Mouse (Mus musculus) myocyte (in vitro differentiated cells): ENCODE data around the gene Heatr5a.

Experiments used
- E2F4 ChIP-seq: IDR thresholded peaks from one replicate; pipeline ENCODE4 v1.6.1; 2011; ENCODE audit warnings: mild to moderate bottlenecking, control low read depth, moderate library complexity; ENCODE audit not compliant: insufficient read depth
- MAX ChIP-seq: IDR thresholded peaks from one replicate; pipeline ENCODE4 v1.6.1; 2011; ENCODE audit warnings: low read depth, mild to moderate bottlenecking, control low read depth
- MYOG ChIP-seq, 3 experiments: IDR thresholded peaks; one replicate each; pipeline ENCODE4 v1.6.1; 2011; ENCODE audit warnings: control low read depth in 2 of 3, low read depth in 2 of 3, mild to moderate bottlenecking in 2 of 3; ENCODE audit not compliant: insufficient read length in 2 of 3, control insufficient read depth in 1 of 3, insufficient read depth in 1 of 3
- POLR2A ChIP-seq: IDR thresholded peaks from one replicate; pipeline ENCODE4 v1.6.1; 2011; ENCODE audit warnings: low read depth, mild to moderate bottlenecking, control low read depth, moderate library complexity; ENCODE audit not compliant: insufficient read length
- REST ChIP-seq: IDR thresholded peaks from one replicate; pipeline ENCODE4 v1.6.1; 2011; ENCODE audit warnings: mild to moderate bottlenecking, control low read depth, moderate library complexity; ENCODE audit not compliant: insufficient read depth, insufficient read length
- SRF ChIP-seq: IDR thresholded peaks from one replicate; pipeline ENCODE4 v1.6.1; 2011; ENCODE audit warnings: low read depth; ENCODE audit not compliant: control insufficient read depth, insufficient read length
- TCF3 ChIP-seq: IDR thresholded peaks from one replicate; pipeline ENCODE4 v1.6.1; 2011; ENCODE audit warnings: low read depth, control low read depth; ENCODE audit not compliant: insufficient read length
- USF1 ChIP-seq: IDR thresholded peaks from one replicate; pipeline ENCODE4 v1.6.1; 2011; ENCODE audit warnings: low read depth, mild to moderate bottlenecking, control low read depth, moderate library complexity

GRCm38 (mm10) chr12:51888609-51889008, 82.5 kb downstream of the Heatr5a start:
- TF ChIP-seq MAX (no peak), REST (no peak), POLR2A (no peak), MYOG (IDR thresholded peaks at IDR 0.05; ENCODE audit: control insufficient read depth in 1 of 3, insufficient read depth in 1 of 3, insufficient read length in 2 of 3, low read depth in 2 of 3) (no peak), SRF (no peak), USF1 (no peak), E2F4 (no peak), TCF3 (no peak)
